Mouse (Mus musculus): ENCODE measurements around the gene Il10ra. TPM values are rescaled to one million over a fixed set of nuclear protein-coding genes. Genes with fewer than 3 reads are reported as not detected.
A peak's percentile ranks its signal among the peaks of the same experiment; 100 is the strongest.

Gene Il10ra
- total RNA-seq (2022), result under 1 TPM; 0.15 to 0.36 (median 0.28) TPM

DNA sequence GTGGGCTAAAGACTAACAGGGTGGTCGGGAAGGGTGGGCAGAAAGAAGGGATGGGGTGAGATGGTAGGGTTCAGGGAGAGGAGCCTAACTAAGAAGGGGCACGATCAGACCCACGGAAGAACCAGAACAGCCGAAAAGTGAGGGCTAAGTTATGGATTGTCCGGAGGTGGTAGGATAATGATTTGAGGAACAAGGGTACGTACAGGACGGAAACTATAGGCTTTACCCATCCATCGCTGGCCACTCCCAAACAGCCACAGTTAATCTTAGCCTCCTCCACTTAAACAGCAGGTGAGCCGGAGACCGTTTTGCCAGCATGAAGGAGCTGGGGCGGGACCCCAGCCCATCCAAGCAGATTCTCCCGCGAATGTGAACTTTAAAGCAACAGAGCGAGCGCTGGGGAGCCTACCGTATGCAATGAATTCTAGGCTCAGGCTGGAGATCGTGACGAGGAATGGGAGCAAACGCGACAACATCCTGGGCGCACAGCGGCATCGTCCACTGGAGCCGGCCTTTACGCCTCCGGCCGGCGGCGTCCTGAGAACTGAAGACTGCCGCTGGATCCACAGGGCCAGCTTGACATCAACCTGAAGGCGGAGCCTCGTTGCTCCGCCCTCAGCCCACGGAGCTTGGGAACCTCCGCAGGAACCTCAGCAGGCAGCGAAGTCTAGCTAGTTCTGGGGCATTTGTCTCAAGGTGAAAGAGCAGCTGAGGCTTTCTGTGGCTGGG is at the start of gene Il10ra:
TSS of gene Il10ra (minus strand) at position 553 of the 729 bp plus-strand sequence.
- DNase-seq (ENCODE audit: low spot score in 2 of 2), result peak in 1 of 2 experiments; percentile 10

DNA sequence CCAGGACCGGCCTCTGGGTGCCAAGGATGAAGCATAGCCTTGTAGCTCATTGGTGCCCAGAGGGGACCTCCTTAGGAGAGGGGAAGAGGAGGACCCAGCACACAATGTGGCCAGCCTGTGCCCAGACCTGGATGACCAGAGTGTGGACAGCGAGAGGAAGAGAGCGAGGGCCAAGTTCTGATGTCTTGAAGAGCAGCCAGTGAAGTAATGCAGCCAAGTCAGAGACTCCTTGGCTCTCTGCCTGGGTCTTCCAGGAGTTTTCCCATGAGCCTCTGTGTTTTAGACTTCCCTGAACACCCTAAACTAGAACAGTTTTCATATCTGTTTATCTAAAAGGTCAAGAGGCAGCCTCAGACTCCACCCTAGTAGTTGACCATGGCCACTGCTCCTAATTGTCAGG is 48.7 kb upstream of the Il10ra start:
- peak; percentile 28 to 33 for DNase-seq (ENCODE audit: low spot score in 2 of 2)

- DNase-seq (ENCODE audit: low spot score in 2 of 2), result no peak
Observed at GRCm38 (mm10) chr9:45313913-45314312, 45.0 kb upstream of the Il10ra start.

- DNase-seq (ENCODE audit: low spot score in 2 of 2), result no peak
Observed at GRCm38 (mm10) chr9:45311858-45312257, 42.9 kb upstream of the Il10ra start.

GRCm38 (mm10) chr9:45308521-45308920 is 39.6 kb upstream of the Il10ra start:
- no peak for DNase-seq (ENCODE audit: low spot score in 2 of 2)

- no peak for DNase-seq (ENCODE audit: low spot score in 2 of 2)
Observed at GRCm38 (mm10) chr9:45306746-45307410, 37.9 kb upstream of the Il10ra start.

DNA sequence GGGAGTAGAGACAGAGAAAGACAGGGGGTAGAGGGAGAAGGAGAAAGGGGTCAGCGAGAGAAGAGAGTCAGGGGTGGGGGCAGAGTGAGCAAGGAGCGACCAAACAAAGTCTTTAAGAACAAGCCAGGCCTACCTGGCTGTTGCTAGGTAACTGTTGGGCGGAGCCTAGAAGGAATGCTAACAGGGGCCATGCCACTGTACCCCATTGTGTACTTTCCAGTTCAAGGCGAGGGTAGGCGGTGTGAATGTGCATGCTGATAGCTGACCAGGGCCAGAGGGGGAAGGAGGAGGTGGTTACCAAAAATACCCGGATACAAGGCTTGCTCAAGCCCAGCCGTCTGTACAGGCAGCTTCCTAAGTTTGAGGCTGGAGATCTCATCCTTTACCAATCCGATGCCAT is 32.8 kb upstream of the Il10ra start:
- no peak for DNase-seq (ENCODE audit: low spot score in 2 of 2)

DNA sequence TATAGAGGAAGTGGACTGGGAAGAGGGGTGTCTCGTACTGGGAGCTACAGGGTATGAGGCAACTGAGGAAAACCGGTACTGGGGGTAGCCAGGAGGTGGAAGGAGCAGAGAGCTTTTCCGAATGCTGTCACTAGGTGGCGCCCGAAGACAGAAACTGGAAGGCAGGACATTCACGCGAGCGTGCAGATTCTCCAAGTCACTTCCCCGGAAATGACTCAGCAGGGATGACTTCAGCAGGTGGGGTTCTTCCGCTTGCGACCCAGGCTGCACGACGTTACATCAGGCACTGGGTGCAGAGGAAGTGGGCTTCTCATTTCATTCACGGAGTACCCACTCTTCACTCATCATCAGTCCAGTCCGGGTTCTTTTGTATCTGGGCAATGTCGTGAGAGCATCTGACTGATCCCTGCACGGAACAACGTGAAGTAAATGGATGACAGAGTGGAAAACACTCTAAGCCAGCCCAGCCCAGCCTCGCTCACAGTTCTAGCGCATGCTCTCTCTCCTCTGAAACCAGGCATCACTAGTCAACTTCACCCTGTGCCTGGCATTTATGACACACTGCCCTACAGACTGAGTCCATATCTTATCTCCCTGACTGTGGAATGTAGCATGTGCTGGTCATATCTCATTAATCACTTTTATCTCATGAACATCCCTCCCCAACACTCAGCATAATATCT is 31.6 kb upstream of the Il10ra start:
- peak; percentile 88 to 89 for DNase-seq (ENCODE audit: low spot score in 2 of 2)

DNA sequence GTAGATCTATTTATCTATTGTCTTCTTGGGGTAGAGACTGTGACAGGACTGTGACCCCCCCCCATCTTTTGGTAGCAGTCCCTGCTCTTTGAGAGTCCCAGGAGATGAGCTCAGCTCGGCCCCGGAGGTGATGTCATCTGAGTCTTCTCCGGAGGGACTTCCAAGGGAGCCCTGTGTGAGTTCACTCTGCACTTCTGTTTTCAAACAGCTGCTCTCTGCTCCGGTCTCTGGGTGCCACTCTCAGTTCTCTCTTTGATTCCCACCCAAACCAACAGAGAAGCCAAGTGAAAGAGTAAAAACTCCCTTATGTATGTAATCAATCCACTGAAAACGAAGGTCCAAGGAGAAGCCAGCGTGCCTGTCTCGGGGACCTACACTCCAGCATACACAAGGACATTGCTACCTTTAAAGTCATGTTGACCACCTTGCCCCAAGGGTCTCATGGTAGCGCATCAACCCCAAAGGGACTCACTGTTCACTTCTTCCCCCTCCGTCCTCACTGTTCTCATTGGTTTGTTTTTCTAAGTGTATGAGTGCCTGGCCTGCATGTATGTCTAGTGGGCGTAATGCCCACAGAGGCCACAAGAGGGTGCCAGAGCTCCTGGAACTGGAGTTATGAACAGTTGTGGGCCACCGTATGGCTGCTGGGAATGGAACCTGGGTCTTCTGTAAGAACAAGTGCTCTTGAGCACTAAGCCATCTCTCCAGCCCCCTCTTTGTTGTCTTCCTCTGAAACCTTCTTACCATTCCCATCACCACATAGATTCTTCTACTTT is 30.5 kb upstream of the Il10ra start:
- DNase-seq (ENCODE audit: low spot score in 2 of 2), result no peak

- no peak for DNase-seq (ENCODE audit: low spot score in 2 of 2)
Observed at GRCm38 (mm10) chr9:45294210-45295011, 25.5 kb upstream of the Il10ra start.

DNA sequence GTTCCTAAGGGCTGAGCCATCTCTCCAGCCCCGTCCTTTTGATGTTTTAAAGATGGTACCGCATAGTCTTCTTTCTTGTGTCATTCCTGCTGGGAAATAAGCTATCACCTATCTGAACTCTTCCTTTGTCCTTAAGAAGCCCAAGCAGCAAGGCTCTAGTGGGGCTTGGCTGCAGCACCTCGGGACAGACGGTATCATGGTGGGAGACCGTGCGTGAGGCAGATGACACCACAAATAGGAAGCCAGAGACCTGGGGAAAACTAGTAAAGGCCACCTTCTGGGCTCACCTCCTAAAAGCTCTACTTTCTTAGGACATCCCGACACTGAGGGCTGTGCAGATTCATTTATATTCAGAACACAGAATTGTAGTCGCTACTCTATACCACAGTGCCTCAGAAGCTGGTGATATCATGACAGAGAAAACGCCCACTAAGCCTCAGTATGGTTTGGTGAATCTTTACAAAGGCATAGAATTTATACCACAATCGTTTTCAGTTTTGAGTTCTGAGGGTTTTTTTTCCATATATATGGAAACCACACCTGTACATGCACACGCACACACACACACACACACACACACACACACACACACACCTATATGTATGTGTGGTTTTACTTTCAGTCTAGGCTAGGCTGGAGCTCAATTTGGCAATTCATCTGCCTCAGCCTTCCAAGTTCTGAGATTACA is 22.7 kb upstream of the Il10ra start:
- DNase-seq (ENCODE audit: low spot score in 2 of 2), result no peak

DNA sequence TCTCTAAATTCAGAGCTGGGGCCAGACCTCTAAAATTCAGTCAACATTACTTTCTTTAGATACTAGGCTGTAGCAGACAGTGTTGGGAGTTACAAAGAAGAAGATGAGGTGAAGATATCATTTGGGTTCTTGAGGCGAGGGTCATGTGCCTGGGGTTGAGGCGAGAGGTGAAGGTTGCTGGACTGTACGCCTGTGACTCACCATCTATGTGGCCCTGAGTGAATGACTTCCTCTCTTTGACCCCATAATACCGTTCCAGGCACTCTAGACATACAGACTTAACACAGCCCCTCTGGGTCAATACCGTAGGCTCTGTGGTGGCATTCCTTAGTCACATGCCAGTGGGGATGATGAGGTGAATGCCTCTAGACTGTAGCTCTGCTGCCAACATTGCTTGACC is 13.5 kb upstream of the Il10ra start:
- DNase-seq (ENCODE audit: low spot score in 2 of 2), result no peak

DNA sequence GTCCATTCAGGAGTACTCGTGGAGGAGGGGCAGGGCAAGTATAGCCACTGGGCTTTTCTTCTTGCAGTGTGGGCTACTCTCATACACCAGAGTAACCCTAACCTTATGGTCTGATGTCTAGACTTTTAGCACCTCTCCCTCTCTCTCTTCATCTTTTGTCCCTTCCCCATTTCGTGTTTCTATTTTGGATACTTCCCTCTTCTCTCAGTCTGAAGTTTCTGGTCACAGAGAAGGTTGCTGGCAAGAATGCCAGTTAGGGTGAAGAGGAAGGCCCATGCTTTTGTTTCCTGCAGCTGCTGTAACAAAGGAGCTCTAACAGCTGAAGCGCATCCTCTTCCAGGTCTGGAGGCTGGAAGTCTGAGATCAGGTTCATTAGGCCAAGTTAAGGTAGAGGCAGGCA is 11.9 kb upstream of the Il10ra start:
- DNase-seq (ENCODE audit: low spot score in 2 of 2), result no peak

DNA sequence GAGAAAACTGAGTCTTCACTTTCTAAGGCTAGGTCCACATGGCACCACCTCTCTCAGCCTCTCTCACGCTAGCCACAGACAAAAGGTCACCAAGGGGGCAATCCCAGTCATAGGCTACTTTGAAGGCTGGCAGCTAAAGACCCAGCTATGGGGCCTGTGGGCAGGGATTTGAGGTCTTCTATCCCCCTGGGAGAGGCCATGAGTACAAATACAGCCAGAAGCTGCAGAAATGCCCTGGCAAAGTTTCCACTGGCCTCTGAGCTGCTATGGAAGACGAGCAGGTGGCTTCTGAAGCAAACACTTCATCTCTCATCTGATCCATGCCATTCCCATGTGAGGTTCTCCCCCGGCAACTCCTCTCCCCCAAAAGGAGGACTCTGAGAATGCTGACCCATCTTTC is 11.1 kb upstream of the Il10ra start:
- no peak for DNase-seq (ENCODE audit: low spot score in 2 of 2)

DNA sequence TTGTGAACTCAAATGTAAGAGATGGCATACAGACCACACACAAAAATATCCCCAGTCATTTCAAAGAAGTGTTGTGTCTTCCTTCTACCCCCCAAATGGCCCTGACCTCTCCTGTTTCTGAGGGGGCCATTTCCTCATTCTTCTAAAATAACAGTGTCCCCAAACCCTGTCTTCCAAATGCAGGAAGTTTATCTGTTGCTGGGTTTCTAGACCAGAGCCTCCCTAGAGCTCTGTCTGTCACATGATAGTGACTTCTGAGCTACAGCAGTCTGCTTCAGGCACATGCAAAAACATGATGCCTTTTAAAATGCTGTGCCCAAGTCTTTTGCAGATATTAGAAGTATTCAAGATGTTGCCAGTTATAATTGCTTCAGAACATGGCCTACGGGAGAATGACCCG is 5.7 kb upstream of the Il10ra start:
- DNase-seq (ENCODE audit: low spot score in 2 of 2), result no peak

DNA sequence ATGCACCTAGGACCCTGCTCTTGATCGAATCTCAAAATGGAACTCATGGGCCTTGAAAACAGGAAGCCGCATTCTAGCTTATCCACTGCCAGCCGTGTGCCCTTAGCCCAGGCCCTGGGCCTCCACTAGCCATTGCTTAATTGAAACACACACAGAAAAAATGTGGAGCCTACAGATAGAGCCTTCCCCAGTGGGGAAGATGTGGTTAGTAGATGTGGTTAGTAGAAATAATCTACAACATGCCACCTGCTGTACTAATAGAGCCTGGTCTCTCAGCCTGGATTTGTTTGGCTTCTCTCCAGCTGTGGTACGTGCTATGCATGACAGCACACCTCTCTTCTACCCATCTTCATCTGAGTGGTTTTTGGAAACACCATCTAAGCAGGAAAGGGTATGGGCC is 5.3 kb upstream of the Il10ra start:
- DNase-seq (ENCODE audit: low spot score in 2 of 2), result no peak

DNA sequence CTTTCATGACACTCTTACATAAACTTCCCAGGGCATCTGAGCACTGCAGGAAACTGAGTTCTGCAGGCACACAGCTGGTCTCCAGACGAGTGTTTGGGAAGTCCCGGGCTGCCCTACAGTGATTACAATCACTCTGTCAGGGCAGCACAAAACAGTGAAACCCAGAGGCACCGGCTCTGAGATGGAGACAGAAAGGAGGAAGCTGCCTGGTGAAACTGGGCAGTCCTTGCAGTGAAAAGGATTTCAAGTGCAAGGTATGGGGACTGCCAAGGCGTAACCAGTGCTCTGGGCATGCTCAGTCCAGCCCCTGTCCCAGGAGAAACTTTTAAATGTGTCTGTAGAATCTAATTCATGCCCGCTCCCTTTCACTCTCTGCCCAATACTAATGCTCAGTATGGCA is 3.3 kb upstream of the Il10ra start:
- DNase-seq (ENCODE audit: low spot score in 2 of 2), result no peak

GRCm38 (mm10) chr9:45268079-45268478 is 870 bp downstream of the Il10ra start:
- no peak for DNase-seq (ENCODE audit: low spot score in 2 of 2)

GRCm38 (mm10) chr9:45267099-45267498 is 1.9 kb downstream of the Il10ra start:
- no peak for DNase-seq (ENCODE audit: low spot score in 2 of 2)

DNA sequence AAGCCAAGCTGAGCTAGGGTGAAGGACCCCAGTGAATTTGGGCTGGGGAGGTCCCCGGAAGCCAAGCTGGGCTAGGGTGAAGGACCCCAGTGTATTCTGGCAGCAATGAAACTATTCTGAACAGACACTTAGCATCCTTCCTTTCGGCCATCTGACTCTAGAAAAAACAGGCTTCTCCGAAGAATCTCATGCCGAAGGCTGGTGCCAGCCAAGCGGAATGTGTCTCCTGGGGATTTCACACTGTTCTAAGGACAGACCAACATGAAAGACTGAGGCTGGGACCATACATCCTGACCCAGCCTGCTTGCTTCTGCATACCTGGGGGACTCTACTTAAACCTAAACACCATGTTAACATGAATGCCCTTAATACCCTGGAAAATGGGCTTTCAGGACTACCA is 7.1 kb downstream of the Il10ra start:
- DNase-seq (ENCODE audit: low spot score in 2 of 2), result no peak
